Mouse (Mus musculus): ENCODE data around the gene Sez6.

Gene Sez6

DNA sequence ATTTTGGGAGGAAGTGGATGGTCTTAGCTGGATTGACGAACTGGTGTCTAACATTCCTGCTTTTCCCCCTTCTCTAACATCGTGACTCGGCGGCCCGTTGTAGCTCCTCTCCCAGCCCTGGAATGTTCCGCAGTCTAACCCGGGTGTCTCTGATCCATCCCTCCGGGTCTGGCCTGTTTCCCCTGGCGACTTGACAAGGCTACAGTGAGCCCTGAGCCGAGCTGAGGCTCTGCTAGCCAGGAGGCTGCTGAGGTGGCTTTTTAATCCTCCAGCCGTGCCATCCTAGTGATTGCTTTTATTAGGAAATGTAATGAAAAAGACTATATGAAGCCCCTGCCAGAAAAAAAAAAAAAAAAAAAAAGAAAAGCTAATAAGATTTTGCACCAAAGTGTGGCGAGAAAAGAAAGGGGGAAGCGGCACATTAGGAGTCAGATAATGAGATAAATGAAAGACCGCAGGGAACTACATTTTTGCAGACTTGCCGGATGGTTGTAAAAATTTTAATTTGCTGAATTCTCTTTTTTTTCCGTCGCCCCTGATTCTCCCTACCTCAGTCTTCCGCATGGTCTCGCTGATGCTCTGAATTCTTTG, 24.4 kb upstream of the Sez6 start:
- DNase-seq, result no peak

DNA sequence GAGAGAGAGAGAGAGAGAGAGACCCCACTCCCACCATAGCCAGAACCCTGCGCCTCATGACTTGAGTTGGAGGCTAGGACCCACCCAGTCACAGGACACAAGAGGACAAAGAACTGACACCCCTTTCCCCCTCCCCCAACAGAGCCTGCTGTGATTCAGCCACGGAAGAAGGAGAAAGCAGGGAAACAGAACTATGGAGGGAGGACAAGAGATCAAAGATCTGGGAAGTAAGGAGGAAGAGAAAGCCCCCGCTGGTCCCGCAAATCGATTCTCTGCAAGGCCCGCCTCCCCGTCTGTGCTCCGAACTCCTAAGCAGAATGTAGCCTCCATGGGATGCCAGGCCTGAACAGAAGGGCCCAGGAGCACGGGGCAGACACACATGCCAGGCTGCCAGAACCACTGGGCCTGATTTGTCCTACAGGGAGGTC, 23.8 kb upstream of the Sez6 start:
- no peak for DNase-seq

DNA sequence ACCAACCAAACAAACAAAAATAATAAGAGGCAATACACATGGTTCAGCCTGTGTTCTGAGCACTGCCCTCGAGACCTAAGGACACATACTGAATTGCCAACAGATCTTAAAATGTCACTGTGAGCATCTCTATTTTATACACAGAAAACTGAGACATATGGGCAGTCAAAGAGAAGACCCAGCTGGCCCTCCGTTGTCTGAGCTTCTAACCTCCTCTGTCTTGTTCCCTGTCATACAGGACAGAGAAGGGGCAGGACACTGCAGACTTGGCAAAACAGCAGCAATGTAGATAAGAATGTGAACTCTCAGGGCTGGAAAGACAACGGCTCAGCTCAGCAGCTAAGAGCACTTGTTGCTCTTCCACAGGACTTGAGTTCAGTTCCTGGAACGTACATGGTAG, 22.1 kb upstream of the Sez6 start:
- no peak for DNase-seq

DNA sequence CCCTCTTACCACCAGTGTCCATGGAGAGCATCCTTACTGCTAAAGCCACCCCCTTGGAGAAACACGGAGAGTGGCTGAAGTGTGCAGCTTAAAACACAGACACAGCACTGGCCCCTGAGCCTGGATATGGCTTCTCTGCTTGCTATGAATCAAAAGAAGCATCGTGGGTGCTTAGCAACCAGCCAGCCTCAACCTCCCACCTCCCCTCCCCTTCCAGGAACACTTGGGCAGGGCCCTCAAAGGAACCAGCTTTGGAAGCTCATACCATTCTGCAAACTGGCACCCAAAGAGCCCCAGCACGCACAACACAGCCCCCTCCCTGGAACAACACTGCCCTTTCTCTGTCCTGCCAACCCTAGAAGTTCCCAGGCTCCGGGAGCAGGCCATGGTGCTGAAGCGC, 21.2 kb upstream of the Sez6 start:
- DNase-seq, result no peak

DNA sequence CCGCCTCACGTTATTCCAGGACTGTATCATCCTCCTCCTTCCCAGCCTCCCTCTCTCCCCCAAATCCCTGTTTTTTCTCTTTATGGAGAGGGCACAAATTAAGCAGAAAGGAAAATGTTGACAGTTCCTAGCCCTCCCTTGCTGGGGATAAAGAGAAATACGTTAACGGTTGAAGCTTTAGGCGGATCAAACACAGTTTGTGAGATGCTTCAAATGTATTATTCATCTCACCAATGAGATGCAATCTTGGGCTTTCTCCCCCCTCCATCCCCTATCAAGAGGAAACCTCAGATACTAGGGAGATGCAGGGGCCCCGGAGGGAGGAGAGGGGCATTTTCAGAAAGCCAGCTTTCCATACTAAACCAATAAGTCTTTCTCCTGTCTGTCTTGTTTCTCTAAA, 20.8 kb upstream of the Sez6 start:
- DNase-seq, result no peak

DNA sequence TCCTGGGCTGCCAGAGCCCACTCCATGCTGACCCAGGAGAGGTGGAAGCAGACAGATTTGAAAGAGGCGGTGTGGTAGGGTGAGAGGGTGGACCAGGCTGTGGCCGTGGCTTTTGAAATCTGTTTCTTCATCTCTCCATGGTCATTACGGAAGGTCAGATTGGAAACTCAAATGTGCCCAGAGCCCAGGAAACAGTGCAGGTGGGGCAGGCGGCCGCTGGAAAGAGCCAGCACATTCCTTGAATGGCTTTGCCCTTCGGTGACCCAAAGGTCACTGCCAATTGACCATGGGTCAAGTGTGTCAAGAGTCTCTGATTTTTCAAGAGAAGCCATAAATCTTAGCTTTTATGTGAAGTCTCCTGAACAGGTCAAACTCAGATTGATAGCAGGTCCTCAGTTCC, 17.1 kb upstream of the Sez6 start:
- DNase-seq, result no peak

DNA sequence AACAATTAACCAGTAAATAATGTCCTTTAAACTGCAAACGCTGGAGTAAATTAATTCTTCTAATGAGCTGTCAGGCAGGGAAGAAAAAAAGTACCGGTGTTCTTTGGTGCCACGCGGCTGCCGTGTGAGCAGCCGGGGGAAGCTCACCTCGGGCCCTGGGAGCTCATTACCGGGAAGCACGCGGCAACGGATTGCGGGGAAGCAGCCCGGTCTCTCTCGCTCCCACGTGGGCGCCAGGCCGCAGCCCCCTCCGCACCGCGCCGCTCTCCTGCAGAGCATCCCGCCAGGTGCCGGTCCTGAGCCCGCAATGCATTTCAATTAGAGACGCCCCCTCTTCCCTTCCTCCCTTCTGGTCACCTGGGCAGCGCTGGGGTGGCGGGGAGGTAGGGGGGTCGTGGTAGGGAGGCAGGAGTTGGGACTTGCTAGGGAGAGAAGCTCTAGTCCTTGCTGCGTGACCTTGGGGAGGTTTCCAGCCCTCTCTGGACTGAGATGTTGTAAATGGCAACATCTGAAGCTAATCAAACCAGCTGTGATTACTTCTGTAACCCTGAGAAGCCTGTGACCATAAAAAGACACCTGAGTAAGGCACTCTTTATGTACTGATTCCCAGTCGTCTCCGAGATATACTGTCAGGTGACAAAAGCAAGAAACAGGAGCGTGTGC, 15.9 kb upstream of the Sez6 start:
- no peak for DNase-seq

DNA sequence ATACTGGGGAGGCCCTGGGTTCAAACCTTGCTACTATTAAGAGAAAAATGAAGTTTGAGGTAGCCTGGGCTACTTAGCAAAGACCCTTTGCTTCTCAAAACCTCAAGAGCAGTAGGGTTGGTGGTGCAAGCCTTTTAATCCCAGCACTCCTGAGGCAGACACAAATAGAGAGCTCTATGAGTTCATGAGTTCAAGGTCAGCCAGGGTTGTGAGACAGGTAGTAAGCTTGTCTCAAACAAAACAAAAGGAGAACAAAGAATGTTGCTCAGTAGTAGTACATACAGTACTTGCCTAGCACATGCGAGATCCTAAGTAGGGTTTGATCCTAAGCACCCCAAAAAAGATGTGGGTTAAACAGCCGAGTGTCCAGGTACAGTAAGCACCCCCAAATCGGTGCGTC, 13.9 kb upstream of the Sez6 start:
- no peak for DNase-seq

DNA sequence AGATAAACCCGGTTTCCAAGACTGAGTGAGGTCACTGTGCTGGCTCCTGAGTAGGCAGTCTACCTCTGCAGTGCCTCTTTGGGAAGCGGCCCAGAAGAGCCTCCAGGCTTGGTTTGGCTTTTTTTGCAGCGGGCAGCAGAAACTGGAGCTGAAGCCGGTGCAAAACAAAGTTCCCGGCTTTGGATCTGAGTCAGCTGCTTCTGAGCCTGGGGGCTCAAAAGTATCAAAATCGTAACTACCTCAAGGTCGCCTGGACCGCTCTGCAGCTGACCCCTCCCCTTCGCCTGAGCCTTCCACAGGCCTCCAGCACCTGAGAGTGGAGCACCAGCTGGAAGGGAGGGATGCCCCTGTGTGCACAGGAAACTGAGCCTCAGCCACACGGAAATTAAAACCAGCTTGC, 13.4 kb upstream of the Sez6 start:
- DNase-seq, result peak; percentile 79 to 85

DNA sequence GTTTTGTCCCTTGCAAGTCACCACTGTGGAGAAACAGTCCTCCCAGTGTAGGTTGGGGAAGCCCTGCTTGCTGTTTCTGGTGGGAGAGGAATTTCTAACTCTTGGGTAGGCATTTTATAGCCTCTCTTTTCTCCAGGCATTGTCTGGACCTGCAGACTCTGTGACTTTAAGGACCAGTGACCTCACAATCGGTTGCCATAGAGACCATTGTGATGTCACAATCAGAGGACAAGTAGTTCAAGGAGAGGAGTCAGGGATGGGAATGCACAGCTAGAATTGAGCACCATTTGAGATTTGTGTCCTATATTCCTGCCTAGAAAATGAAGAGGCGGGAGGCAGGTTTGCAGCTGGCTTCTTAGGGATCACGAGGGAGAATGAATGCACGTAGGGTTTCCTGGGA, 7.3 kb upstream of the Sez6 start:
- no peak for DNase-seq

DNA sequence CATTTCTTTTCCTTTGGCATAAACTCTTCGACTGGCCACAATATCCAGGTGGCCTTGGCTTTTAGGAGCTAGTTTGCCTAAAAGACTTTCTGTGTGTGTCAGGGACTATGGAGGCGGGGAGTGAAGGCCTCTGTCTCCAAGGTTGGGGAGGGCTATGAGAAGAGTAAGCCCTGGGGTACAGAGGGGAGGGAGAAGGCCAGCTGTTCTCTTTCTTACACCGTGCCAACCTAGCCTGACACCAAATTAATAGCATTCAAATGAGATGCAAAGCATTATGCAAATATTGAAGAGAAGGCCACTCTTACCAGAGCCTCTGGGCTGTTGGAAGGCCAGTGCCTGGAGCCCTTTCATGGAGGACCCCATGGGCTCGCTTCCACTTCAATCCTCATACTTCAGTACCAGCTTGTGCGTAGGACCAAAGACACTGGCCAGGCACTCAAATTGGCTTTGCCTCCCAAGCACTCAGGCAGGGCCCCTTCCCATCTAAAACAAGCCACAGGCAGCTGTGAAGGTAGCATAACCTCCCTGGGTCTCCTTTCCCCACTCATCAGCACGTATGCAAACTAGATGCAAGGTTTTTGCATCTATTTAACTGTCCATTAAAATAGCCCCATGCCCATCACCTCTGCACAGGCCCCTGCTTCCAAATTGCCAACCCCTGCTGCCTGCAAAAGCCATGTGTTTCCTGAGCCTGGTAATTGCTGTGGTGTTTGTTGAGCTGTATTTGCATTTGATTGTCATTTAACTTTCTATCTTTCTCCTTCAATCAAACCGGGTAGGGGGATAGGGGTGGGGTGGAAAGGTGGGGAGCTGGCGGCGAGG, 4.6 kb upstream of the Sez6 start:
- DNase-seq, result no peak

DNA sequence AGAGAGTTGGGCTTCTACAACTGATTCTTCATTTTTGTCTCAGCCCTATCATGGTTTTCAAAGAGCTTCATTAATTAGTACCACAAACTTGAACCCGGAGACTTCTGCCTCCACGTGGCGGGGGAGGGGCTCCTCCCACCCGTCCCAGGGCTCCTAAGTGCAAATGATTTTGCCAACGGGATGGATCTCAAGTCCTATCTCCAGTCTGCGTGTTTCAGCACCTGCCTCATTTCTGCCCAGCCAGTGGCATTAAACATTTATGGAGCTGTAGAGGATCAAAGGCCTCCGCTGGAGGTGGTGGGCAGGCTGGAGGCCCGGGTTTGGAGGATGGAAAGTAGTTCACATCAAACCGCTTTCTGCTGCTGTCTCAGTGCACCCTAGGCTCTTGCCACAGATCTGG, 3.9 kb upstream of the Sez6 start:
- no peak for DNase-seq

DNA sequence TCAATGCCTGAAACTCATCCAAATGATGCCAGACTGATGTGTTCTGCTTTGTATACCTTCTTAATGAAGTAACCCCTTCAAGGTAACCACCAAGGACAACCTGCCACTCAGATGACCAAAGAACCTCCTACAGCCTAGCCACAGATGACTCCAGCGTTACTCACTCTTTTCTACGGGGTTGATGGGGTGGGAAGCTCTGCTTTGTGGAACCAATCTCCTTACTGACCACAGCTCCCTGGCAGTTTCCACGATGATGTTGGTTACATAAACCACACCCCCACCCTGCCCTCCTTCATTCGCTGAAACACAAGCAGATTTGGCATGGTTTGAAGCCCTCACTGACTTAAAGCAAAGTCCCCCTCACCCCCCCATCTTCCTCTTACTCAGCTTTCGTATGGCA, 2.8 kb upstream of the Sez6 start:
- DNase-seq, result no peak

DNA sequence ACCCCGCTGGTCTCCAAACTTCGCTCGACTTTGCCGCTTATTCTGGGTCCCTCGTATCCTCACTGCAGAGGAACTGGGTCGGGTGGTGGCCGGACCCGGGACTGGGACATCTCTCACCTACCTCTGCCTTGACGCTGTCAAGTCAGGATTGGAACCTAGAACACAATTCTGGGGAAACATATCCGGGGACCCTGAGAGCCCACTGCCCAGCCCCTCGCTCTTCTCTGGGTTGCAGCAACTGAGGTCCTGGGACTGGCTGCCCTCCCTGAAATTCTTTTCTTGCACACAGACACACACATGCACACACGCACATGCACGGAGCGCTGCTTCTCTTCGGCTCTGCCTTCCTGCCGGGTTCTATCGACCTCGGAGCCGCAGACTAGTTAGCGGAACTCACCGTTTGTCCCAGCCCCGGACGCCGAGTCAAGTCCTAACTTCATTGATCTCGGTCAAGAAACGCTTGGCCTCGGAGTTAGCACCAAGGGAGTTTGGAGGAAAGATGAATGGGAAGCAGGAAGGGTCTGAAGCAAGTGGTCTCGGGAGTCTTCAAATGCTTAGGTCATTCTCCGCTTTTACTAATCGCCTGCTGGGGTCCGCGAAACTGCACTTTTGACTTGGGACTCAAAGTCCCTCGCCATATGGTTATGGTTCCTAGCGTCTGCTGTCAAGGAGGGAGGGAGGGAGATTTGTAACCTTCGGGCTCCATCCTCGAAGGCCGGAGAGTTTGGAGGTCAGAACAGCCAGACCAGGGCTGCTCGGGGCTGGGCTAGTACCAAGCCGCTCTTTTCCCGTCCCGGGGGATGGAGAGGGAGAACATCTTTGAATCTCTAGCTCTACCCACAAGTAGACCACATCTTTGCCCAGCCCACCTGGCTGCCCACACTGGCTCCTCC, 1.2 kb downstream of the Sez6 start:
- DNase-seq, result peak in 1 of 2 experiments; percentile 15

DNA sequence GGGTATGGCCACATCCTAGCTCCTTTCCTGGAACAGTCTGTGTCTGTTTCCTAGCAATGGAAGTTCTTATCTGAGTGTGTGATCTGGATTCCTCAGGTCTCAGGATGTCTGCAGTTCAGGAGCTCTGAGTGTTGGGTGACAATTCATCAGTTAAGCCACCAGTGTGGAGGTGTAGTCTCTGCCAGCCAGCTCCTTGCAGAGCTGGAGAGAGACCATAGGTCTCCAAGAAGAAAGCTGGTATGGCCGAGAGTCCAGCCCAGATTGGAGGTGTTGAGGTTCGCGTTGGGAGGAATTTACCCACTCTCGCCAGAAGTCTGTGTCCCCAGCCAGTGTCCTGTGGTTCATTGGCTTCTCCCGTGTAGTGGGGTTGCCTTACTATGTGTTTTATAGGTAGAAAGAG, 2.0 kb downstream of the Sez6 start:
- no peak for DNase-seq

DNA sequence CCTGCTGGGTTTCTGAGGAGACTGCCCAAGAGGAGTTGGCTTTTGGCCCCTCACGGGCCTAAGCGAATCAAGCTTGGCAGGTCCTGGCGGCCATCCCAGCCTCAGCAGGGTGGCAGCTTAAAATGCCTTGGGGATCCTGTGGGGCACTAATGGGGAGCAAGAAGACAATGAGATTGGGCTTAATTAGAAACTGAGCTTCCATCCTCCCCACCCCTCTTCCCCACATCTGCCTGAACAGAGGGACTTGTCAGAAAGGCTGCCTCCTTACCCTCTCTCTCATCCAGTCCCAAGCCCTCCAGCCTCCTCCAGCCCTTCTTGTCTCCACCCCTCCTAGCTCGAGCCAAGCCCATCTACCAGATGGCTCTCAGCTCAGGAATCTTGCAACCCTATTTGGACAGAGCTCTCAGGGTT, 3.5 kb downstream of the Sez6 start:
- no peak for DNase-seq

DNA sequence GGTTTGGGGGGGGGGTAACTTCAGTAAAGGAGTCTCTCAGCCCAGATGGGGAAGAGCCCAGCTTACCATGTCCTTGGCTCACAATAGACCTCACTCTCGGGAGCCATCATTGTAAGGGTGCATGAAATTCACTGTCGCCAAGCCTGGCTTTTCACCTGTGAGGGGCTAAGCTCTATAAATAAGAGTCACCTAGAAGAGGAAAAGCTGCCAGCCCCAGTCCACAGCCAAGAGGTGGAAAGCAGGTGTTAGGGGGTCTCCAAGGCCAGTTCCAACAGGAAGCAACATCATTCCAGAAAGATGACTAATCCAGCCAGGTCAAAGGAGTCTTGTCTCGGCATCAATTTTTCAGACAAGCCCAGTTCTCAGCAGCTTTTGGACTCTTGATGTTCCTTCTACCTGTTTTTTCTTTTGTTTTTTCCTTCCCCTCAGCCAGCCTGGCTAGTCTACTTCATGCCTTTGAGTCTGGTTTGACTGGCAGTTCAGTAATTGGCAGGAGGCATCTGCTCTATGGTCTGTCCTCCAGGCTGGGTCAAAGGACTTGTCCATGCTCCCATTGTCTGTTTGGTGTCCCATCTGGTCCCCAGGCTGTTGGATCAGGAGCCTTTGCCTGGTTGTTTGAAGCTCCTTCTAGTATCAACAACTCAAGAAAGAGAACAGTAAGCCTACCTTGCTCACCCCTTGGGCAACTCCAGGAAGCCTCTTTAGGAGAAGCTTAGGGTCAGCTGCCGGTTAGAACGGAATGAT, 4.1 kb downstream of the Sez6 start:
- no peak for DNase-seq

DNA sequence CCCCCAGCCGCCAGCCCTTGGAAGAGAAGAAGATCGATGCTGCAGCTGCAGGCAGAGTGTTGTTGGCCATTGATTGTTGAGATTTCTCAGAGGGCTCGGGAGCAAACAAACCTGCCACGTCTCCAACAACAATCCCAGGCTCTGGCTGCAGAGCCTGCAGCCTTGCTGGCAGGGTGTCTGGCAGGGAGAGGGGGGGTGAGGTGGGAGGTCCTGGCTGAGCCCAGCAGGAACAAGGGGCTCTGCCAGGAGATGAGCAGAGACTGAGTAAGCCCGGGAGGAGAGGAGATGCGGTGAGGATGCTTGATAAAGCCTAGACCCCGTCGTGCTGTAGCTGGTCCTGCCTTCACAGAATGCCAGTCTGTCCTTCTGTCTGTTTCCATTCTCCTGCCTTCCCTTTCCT, 6.2 kb downstream of the Sez6 start:
- DNase-seq, result no peak

DNA sequence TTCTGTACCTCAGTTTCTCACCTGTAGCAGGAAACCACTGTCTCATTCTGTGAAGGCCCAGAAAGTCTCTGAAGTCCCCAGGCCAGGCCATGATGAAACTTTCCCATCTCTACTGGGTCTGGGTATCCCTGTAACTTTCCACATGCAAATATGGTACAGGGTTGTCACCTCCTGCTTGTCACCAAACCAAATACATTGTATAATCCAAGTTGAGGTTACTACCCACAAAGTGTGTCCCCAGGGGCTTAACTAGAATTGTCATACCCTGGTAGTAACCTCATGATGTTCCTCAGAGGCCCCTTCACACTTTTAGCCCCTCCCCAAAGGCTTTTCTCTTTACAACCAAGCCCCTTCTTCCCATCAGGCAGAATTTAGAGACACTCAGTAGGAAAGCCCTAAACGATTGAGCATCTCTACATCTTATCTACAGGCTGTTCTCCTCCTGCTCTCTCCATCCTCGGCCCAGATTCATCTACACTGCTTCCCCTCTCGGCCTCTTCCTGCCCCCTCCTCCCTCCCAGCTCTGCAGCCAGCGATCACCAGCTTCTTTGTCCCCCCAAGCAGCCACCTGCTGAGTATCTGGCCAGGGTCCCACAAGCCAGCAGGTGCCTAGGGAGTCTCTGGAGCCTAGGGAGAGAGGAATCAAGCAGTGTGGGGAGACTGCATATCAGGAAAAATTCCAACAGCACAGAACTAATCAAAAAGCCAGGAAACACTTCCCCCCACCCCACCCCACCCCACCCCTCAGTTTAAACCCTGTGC, 7.2 kb downstream of the Sez6 start:
- no peak for DNase-seq

DNA sequence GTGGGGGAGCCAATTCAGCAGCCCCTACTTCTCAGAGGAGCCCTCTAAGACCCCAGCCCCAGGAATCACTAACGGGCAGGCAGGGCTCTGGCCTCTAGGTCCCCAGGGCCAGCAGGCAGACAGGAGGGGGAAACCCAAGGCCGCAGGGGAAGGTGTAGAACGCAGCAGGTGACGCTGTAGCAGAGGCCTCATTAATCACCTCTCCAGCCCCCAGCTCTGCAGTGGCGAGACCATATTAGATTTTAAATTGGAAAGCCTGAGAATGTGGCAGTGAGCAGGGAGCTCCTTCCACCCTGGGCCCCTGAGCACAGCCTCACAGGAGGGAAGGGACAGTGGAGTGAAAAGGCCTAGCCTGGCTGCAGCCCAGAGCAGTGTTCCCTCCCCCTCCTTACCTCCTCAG, 11.6 kb downstream of the Sez6 start:
- no peak for DNase-seq

DNA sequence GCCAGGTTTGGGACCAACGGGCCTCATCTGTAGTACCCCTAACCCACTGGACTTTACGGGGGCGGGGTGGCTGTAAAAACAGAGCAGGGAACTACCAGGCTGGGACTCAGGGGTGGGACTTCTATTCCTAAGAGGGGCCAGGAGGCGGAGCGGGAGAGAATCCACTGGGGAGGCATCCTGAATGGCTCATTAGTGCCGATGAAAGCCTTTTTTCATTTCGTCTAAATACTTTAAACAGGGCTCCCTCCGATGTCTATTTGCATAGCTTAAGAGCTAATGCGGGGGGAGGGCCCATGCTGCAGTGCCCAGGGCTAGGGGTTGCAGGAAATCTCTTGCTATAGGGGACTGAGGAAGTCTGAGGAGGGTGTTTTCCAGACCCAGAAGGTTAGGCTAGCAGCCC, 17.3 kb downstream of the Sez6 start:
- no peak for DNase-seq
